Mouse (Mus musculus): ENCODE results near the gene Trmt1. TPM values are rescaled to one million over a fixed set of nuclear protein-coding genes. Genes with fewer than 3 reads are reported as not detected.

Trmt1 gene
- total and polyA plus RNA-seq, 2 experiments from 2014 or later = 67.5 to 94.8 TPM

GRCm38 (mm10) chr8:84693332-84693731, 7.2 kb downstream of the Trmt1 start:
- 73% methylated on average over 4 of the region's 4 CpGs for WGBS
- no peak for ATAC-seq
- peaks cover 35% of the 10 kb centered on the region for H3K36me3 ChIP-seq (ENCODE audit: insufficient read depth)

GRCm38 (mm10) chr8:84695140-84695539, 9.0 kb downstream of the Trmt1 start:
- Histone ChIP-seq H3K9me3 (ENCODE audit: low read length) (no peaks in the 10 kb centered on the region), H3K27me3 (ENCODE audit: insufficient read depth, low read length) (no peaks in the 10 kb centered on the region), H3K4me1 (ENCODE audit: insufficient read depth) (no peaks in the 10 kb centered on the region), H3K4me3 (ENCODE audit: low read depth, low read length) (no peak overlapping the region), H3K9ac (no peak overlapping the region), H3K36me3 (ENCODE audit: insufficient read depth) (peaks cover 41% of the 10 kb centered on the region), H3K27ac (ENCODE audit: low read depth, low read length) (no peak overlapping the region), H3K4me2 (ENCODE audit: low read depth) (no peak overlapping the region)
- ATAC-seq (no peak), DNase-seq (no peak)
- WGBS = 89% methylated on average over 6 of the region's 6 CpGs
- TF ChIP-seq CTCF (IDR thresholded peaks at IDR 0.05; ENCODE audit: low read depth) = no peak

More at GRCm38 (mm10) chr8:84693332-84693731, 7.2 kb downstream of the Trmt1 start:
- peaks cover 10% of the 10 kb centered on the region for H3K4me1 ChIP-seq (ENCODE audit: insufficient read depth)
- H3K4me2 ChIP-seq (ENCODE audit: low read depth) = no peak overlapping the region
- H3K27me3 ChIP-seq (ENCODE audit: insufficient read depth, low read length) = no peaks in the 10 kb centered on the region
- no peak for DNase-seq
- H3K9ac ChIP-seq = no peak overlapping the region
- TF ChIP-seq CTCF (IDR thresholded peaks at IDR 0.05; ENCODE audit: low read depth) = no peak
- no peaks in the 10 kb centered on the region for H3K9me3 ChIP-seq (ENCODE audit: low read length)
- H3K27ac ChIP-seq (ENCODE audit: low read depth, low read length) = no peak overlapping the region
- no peak overlapping the region for H3K4me3 ChIP-seq (ENCODE audit: low read depth, low read length)

- H3K36me3 ChIP-seq (ENCODE audit: insufficient read depth) = peaks cover 39% of the 10 kb centered on the region
These were observed 11.3 kb downstream of the Trmt1 start for GRCm38 (mm10) chr8:84697166-84698130.

GRCm38 (mm10) chr8:84698288-84698687, 12.2 kb downstream of the Trmt1 start:
- no peak overlapping the region; the same call in 1 of the 2 replicates for H3K27ac ChIP-seq (ENCODE audit: low read depth, low read length)
- no peak overlapping the region for H3K4me3 ChIP-seq (ENCODE audit: low read depth, low read length)
- DNase-seq = no peak
- no peaks in the 10 kb centered on the region for H3K27me3 ChIP-seq (ENCODE audit: insufficient read depth, low read length)
- H3K9me3 ChIP-seq (ENCODE audit: low read length) = no peaks in the 10 kb centered on the region
- H3K36me3 ChIP-seq (ENCODE audit: insufficient read depth) = peaks cover 36% of the 10 kb centered on the region
- 89% methylated on average over 5 of the region's 5 CpGs for WGBS
- ATAC-seq = no peak
- no peaks in the 10 kb centered on the region for H3K4me1 ChIP-seq (ENCODE audit: insufficient read depth)
- H3K9ac ChIP-seq = no peak overlapping the region
- H3K4me2 ChIP-seq (ENCODE audit: low read depth) = no peak overlapping the region
- TF ChIP-seq CTCF (IDR thresholded peaks at IDR 0.05; ENCODE audit: low read depth) = no peak

More at GRCm38 (mm10) chr8:84697166-84698130, 11.3 kb downstream of the Trmt1 start:
- Histone ChIP-seq H3K4me2 (ENCODE audit: low read depth) (no peak overlapping the region), H3K4me1 (ENCODE audit: insufficient read depth) (no peaks in the 10 kb centered on the region), H3K27ac (ENCODE audit: low read depth, low read length) (no peak overlapping the region; the same call in 1 of the 2 replicates), H3K4me3 (ENCODE audit: low read depth, low read length) (no peak overlapping the region), H3K9ac (no peak overlapping the region), H3K27me3 (ENCODE audit: insufficient read depth, low read length) (no peaks in the 10 kb centered on the region), H3K9me3 (ENCODE audit: low read length) (no peaks in the 10 kb centered on the region)
- DNase-seq (peak; percentile 68), ATAC-seq (peak; percentile 47; the same call in 1 of the 2 replicates)
- peak; percentile 80 for TF ChIP-seq CTCF (IDR thresholded peaks at IDR 0.05; ENCODE audit: low read depth)
- 81% methylated on average over 14 of the region's 14 CpGs for WGBS

- Histone ChIP-seq H3K27me3 (ENCODE audit: insufficient read depth, low read length) (no peaks in the 10 kb centered on the region), H3K9me3 (ENCODE audit: low read length) (no peaks in the 10 kb centered on the region), H3K36me3 (ENCODE audit: insufficient read depth) (peaks cover 36% of the 10 kb centered on the region), H3K27ac (ENCODE audit: low read depth, low read length) (peak overlapping the region; percentile 57), H3K4me1 (ENCODE audit: insufficient read depth) (no peaks in the 10 kb centered on the region), H3K9ac (no peak overlapping the region), H3K4me2 (ENCODE audit: low read depth) (no peak overlapping the region), H3K4me3 (ENCODE audit: low read depth, low read length) (no peak overlapping the region)
- WGBS = 67% methylated on average over 9 of the region's 9 CpGs
- TF ChIP-seq CTCF (IDR thresholded peaks at IDR 0.05; ENCODE audit: low read depth) = no peak
- ATAC-seq = no peak
- DNase-seq = no peak
These were observed 12.9 kb downstream of the Trmt1 start for GRCm38 (mm10) chr8:84698929-84699401.

GRCm38 (mm10) chr8:84699861-84700322, 13.8 kb downstream of the Trmt1 start:
- Histone ChIP-seq H3K9ac (no peak overlapping the region), H3K9me3 (ENCODE audit: low read length) (no peaks in the 10 kb centered on the region), H3K4me3 (ENCODE audit: low read depth, low read length) (no peak overlapping the region), H3K27ac (ENCODE audit: low read depth, low read length) (peak overlapping the region; percentile 16; the same call in 1 of the 2 replicates), H3K4me1 (ENCODE audit: insufficient read depth) (0 out of 2 replicates have a peak, but pooled peaks cover under 1% of the 10 kb centered on the region), H3K27me3 (ENCODE audit: insufficient read depth, low read length) (0 out of 2 replicates have a peak, but pooled peaks cover 4% of the 10 kb centered on the region), H3K36me3 (ENCODE audit: insufficient read depth) (peaks cover 34% of the 10 kb centered on the region), H3K4me2 (ENCODE audit: low read depth) (no peak overlapping the region)
- WGBS = 51% methylated on average over 7 of the region's 7 CpGs
- peak; percentile 74 for DNase-seq
- ATAC-seq = peak; percentile 59
- TF ChIP-seq CTCF (IDR thresholded peaks at IDR 0.05; ENCODE audit: low read depth) = peak; percentile 80

All from forebrain, postnatal 0 days (tissue).